Mouse (Mus musculus): Measurements from ENCODE around the gene Lactb. TPM values are rescaled to one million over a fixed set of nuclear protein-coding genes. Genes with fewer than 3 reads are reported as not detected.

Gene Lactb
- 5.9 and 7.9 TPM in 2 replicates for polyA plus RNA-seq (2015; fragmentation: Nextera tagmentation; extraction: Ambion mirVana)

DNA sequence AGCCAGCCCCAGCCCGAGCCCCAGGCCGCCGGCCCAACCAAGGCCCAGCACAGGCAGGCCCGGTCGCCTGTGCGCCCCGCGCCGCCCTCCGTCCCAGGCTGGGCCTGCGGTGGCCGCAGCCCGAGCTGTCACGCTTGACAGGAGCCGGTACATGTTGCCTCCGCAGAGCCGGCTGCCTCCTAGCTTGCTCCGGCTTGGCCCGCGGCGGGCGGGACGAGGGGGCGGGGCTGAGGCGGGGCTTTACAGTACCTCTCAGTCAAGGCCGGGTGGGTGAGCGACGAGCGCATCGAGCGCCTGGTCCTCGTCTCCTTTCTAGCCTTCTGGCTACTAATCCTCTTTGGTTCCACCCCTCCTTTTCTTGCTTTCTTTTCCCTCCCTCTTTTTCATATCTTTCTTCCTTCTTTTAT is at the start of gene Lactb:
TSS of gene Lactb (minus strand) at position 246 of the 407 bp plus-strand sequence.
- peak; percentile 90 for ATAC-seq (ENCODE audit: insufficient number of reproducible peaks, low FRiP score, low TSS enrichment, low read depth)
- peak within 1 kb of the TSS; percentile 73 for H3K4me2 ChIP-seq
- peak within 1 kb of the TSS; percentile 86 for H3K4me3 ChIP-seq
- H3K4me1 ChIP-seq, result peaks cover 5% of the 10 kb centered on the region
- 0% methylated on average over 32 of the region's 32 CpGs for WGBS
- H3K27me3 ChIP-seq, result no peaks in the 10 kb centered on the region
- H3K9me3 ChIP-seq, result no peaks in the 10 kb centered on the region
- H3K36me3 ChIP-seq, result peaks cover 3% of the 10 kb centered on the region; the same call in 1 of the 2 replicates
- peak within 1 kb of the TSS; percentile 86 for H3K27ac ChIP-seq
- H3K9ac ChIP-seq, result peak within 1 kb of the TSS; percentile 67

DNA sequence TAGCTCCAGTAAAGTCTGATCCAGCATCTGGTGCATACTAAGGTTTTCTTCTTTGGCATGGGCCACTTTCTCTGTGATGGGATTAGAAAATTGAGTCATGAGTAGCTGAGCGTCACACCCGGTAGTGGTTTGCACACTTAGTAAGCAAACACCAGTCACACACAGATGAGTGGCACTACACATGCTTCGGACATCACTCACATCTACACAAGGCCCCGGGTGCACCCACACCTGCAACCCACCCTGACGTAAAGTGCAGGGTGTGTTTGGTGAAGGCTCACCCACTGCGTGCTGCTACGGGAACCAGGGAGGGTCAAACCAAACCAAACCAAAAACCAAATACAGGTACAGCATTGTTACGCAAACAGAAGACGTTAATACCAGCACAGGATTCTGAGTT is 48.1 kb upstream of the Lactb start:
- no peak overlapping the region for H3K9ac ChIP-seq
- ATAC-seq (ENCODE audit: insufficient number of reproducible peaks, low FRiP score, low TSS enrichment, low read depth), result no peak
- peaks cover 73% of the 10 kb centered on the region for H3K36me3 ChIP-seq
- no peak overlapping the region for H3K27ac ChIP-seq
- H3K9me3 ChIP-seq, result no peaks in the 10 kb centered on the region
- no peak overlapping the region for H3K4me3 ChIP-seq
- H3K4me1 ChIP-seq, result no peaks in the 10 kb centered on the region
- no peaks in the 10 kb centered on the region for H3K27me3 ChIP-seq
- 94% methylated on average over 9 of the region's 9 CpGs for WGBS
- no peak overlapping the region for H3K4me2 ChIP-seq

DNA sequence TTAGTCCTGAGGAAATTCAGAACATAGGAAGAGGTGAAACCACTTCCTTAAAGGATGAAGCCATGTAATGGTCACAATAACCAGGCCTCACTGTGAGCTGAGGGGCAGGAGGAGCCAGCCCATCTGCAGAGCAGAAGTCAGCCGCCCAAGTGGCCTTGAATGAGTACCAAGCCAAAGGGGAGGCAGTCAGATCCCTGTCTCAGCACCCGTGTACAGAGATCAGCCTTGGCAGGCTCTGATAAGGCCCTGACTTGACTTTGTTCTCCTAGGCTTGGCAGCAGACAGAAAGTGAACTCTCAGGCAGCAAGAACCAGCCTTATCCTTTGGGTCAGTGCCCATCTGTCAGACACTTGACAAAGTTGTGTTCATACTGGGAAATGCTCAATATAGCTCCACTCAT is 44.8 kb upstream of the Lactb start:
- no peaks in the 10 kb centered on the region for H3K4me1 ChIP-seq
- H3K27me3 ChIP-seq, result no peaks in the 10 kb centered on the region
- H3K36me3 ChIP-seq, result peaks cover 42% of the 10 kb centered on the region
- H3K9me3 ChIP-seq, result no peaks in the 10 kb centered on the region
- ATAC-seq (ENCODE audit: insufficient number of reproducible peaks, low FRiP score, low TSS enrichment, low read depth), result no peak
- H3K9ac ChIP-seq, result no peak overlapping the region
- H3K4me2 ChIP-seq, result no peak overlapping the region
- no peak overlapping the region for H3K4me3 ChIP-seq
- peak overlapping the region; percentile 27 for H3K27ac ChIP-seq
- 63% methylated on average over 2 of the region's 2 CpGs for WGBS

DNA sequence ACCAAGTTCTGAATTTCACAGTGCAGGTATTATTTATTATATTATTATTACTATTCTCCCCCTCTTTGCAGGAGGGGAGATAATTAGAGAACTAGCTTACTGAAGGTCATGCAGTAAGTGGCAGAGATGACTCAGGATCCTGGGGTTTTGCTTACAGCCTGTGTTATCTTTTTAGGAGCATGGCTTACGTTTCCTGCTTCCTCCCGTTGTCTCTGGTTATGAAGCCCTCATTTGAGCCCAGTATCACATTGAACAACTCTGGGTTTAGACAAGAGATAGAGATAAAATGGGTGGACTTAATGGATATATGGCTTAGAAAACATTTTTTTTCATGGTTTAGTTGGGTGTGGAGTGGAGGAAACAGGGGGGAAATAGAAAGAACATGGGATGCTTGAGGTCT is 38.2 kb upstream of the Lactb start:
- peak overlapping the region; percentile 57; the same call in 1 of the 2 replicates for H3K27ac ChIP-seq

DNA sequence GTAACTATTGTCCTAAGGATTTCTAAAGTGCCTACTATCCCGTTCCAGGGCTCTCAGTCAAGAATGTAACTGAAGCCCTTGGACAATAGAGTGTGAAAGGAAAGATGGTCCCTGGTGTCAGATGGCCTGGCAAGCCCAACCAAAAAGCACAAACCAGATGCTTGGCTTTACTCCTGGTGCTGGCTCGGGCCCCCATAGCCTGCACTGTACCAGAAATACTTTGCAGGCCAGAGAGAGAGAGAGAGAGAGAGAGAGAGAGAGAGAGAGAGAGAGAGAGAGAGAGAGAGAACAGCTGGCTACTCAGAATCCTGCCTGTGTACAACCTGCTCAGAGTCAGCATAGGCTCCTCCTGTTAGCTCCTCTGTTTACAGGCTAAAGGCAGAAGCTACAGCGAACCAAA is 37.2 kb upstream of the Lactb start:
- ATAC-seq (ENCODE audit: insufficient number of reproducible peaks, low FRiP score, low TSS enrichment, low read depth), result peak; percentile 75
- Histone ChIP-seq H3K36me3 (no peaks in the 10 kb centered on the region), H3K27me3 (no peaks in the 10 kb centered on the region), H3K4me2 (no peak overlapping the region), H3K27ac (peak overlapping the region; percentile 75), H3K4me3 (no peak overlapping the region), H3K9me3 (no peaks in the 10 kb centered on the region), H3K4me1 (peaks cover 28% of the 10 kb centered on the region), H3K9ac (no peak overlapping the region)
- WGBS, result 21% methylated on average over 3 of the region's 3 CpGs

More for the DNA sequence above, 38.2 kb upstream of the Lactb start:
- WGBS, result 59% methylated on average over 2 of the region's 2 CpGs
- Histone ChIP-seq H3K36me3 (no peaks in the 10 kb centered on the region), H3K9me3 (no peaks in the 10 kb centered on the region), H3K4me3 (no peak overlapping the region), H3K27me3 (no peaks in the 10 kb centered on the region), H3K4me2 (no peak overlapping the region), H3K4me1 (peaks cover 23% of the 10 kb centered on the region), H3K9ac (no peak overlapping the region)
- ATAC-seq (ENCODE audit: insufficient number of reproducible peaks, low FRiP score, low TSS enrichment, low read depth), result no peak

DNA sequence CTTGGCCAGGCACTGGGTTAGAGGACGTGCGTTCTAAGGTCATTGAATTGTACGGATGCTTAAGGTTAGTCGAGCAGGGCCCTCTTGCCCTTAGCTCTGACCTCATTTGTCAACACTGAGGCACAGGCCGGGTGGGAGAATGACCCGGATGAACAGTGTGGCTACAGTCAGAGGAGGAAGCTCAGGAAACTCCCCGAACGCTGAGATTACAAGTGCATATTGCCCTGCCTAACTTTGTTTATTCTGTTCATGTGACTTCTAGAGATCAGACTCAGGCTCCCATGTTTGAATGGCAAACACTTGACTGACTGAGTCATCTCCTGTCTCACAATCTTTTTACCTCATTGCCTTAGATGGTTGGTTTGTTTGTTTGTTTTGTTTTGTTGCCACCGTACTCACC is 36.2 kb upstream of the Lactb start:
- no peaks in the 10 kb centered on the region for H3K36me3 ChIP-seq
- peaks cover 32% of the 10 kb centered on the region for H3K4me1 ChIP-seq
- no peak overlapping the region for H3K27ac ChIP-seq
- no peak for ATAC-seq (ENCODE audit: insufficient number of reproducible peaks, low FRiP score, low TSS enrichment, low read depth)
- H3K4me3 ChIP-seq, result no peak overlapping the region
- no peaks in the 10 kb centered on the region for H3K27me3 ChIP-seq
- 76% methylated on average over 9 of the region's 9 CpGs for WGBS
- no peak overlapping the region for H3K4me2 ChIP-seq
- H3K9ac ChIP-seq, result no peak overlapping the region
- no peaks in the 10 kb centered on the region for H3K9me3 ChIP-seq

DNA sequence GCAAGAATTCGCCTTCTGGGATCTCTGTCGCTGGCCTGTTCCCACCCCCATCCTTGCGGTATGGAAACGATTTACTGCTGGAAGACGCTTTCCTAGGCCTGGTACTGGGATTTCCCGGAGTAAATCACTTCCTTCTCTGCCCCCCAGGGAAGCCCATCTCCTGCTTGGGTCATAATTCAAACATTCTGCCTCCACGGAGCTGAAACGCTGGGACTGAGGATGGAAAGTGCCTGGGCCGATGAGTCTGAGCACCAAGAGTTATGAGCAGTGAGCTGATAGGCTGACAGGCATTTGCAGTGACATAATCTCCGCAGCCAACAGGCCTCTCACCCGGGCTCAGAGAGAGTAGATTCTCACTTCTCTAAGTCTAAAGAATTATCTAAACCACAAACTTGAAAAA is 33.5 kb upstream of the Lactb start:
- ATAC-seq (ENCODE audit: insufficient number of reproducible peaks, low FRiP score, low TSS enrichment, low read depth), result no peak
- peaks cover 28% of the 10 kb centered on the region for H3K4me1 ChIP-seq
- 0 out of 2 replicates have a peak overlapping the region, but pooled peaks have one; percentile 10 for H3K4me2 ChIP-seq
- H3K9ac ChIP-seq, result no peak overlapping the region
- WGBS, result 8% methylated on average over 11 of the region's 11 CpGs
- H3K27ac ChIP-seq, result peak overlapping the region; percentile 69
- no peaks in the 10 kb centered on the region for H3K36me3 ChIP-seq
- no peaks in the 10 kb centered on the region for H3K9me3 ChIP-seq
- no peaks in the 10 kb centered on the region for H3K27me3 ChIP-seq
- H3K4me3 ChIP-seq, result no peak overlapping the region

DNA sequence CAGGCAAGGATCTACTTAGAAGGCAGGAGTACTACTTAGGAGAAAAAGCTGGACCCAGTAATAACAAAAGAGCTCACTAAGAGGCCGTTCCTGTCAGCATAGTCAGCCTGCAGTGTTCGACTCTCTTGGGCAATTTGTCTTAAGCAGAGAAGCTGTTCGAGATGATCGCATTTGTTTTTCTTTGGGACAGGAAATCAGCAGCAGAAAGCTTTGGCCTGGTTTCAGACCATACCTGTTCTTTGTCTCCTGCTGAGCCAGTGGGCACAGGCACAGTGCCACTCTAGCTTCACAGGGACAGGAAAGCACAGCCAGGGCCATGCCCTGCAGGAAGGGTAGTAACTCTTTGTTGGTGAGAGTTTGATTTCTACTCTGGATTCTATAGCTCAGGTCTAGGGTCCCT is 31.1 kb upstream of the Lactb start:
- ATAC-seq (ENCODE audit: insufficient number of reproducible peaks, low FRiP score, low TSS enrichment, low read depth), result no peak
- no peak overlapping the region for H3K4me3 ChIP-seq
- no peaks in the 10 kb centered on the region for H3K36me3 ChIP-seq
- 64% methylated on average over 4 of the region's 4 CpGs for WGBS
- H3K4me2 ChIP-seq, result no peak overlapping the region
- peaks cover 15% of the 10 kb centered on the region for H3K4me1 ChIP-seq
- H3K27ac ChIP-seq, result no peak overlapping the region
- no peak overlapping the region for H3K9ac ChIP-seq
- no peaks in the 10 kb centered on the region for H3K9me3 ChIP-seq
- H3K27me3 ChIP-seq, result no peaks in the 10 kb centered on the region

DNA sequence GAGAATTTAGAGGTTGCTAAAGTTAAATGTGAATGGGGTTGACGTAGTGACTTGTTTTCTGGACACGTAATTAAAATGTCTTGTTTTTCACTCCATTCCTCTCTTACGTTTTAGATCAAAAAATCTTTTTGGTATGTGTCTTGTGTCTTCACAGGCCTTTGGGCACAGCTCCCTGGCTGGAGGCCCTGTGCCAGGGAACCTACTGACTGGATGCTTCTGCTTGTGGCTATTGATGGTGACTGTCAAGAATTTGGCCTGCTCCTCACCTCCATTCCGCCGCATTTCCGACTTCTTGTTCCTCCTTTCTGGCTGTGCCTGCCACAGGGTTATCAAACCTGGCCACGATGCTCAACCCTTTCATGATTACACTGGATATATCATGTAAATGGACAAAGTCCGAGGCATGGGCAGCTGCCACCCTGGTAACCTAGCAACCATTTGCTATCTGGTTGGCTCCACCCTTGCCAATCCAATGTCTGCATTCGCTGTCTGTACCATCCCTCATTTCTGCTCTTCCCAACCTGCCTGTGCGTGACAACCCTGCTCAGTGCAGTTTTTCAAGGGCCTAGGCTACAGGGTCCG is 30.0 kb upstream of the Lactb start:
- H3K27me3 ChIP-seq, result no peaks in the 10 kb centered on the region
- no peak for ATAC-seq (ENCODE audit: insufficient number of reproducible peaks, low FRiP score, low TSS enrichment, low read depth)
- H3K27ac ChIP-seq, result no peak overlapping the region
- H3K9me3 ChIP-seq, result no peaks in the 10 kb centered on the region
- no peak overlapping the region for H3K4me3 ChIP-seq
- H3K4me2 ChIP-seq, result no peak overlapping the region
- no peaks in the 10 kb centered on the region for H3K36me3 ChIP-seq
- no peak overlapping the region for H3K9ac ChIP-seq
- 80% methylated on average over 11 of the region's 11 CpGs for WGBS
- peaks cover 15% of the 10 kb centered on the region for H3K4me1 ChIP-seq

DNA sequence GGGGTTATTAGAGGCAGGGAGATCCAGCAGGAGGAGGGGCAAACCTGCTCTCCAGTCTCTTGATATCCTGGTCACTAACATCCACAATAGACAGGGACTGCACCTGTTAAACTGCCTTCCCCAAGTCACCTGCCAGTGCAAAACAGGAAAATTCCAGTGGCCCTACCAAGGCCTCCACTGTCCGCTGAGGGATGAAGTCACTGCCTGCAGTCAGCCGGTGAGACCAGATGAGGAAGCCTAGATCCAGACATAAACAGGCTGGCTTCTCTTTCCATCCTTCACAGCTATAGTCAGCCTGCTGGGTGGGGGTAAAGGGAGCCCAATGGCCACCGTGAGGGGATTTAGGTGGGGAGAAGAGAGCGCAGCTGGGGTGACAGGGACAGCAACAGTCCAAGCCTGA is 28.4 kb upstream of the Lactb start:
- Histone ChIP-seq H3K27me3 (no peaks in the 10 kb centered on the region), H3K9ac (no peak overlapping the region), H3K4me2 (no peak overlapping the region), H3K27ac (no peak overlapping the region), H3K4me1 (peaks cover 10% of the 10 kb centered on the region), H3K36me3 (no peaks in the 10 kb centered on the region), H3K9me3 (no peaks in the 10 kb centered on the region), H3K4me3 (no peak overlapping the region)
- no peak for ATAC-seq (ENCODE audit: insufficient number of reproducible peaks, low FRiP score, low TSS enrichment, low read depth)
- 46% methylated on average over 4 of the region's 4 CpGs for WGBS

DNA sequence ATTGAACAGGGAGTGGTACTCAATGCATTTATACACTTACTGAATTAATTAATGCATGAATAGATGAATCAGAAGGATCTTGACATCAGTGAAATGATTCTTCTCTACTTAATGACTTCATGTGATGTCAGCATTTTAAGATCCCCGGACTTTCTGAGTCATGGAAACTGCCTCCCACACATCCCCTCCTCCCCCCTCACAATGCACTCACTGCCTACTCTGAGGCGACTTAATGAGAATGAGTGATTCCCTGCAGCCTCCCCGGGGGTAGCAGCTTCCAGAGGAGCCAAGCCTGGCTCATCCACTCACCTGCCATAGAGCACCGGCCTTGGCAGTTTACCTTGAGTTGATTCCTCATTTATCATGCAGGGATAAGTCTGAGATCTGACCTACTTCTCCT is 27.9 kb upstream of the Lactb start:
- H3K4me2 ChIP-seq, result no peak overlapping the region
- no peaks in the 10 kb centered on the region for H3K9me3 ChIP-seq
- H3K4me3 ChIP-seq, result no peak overlapping the region
- no peak overlapping the region for H3K27ac ChIP-seq
- H3K9ac ChIP-seq, result no peak overlapping the region
- WGBS, result 35% methylated on average over 4 of the region's 4 CpGs
- no peaks in the 10 kb centered on the region for H3K36me3 ChIP-seq
- H3K4me1 ChIP-seq, result peaks cover 7% of the 10 kb centered on the region; the same call in 1 of the 2 replicates
- H3K27me3 ChIP-seq, result no peaks in the 10 kb centered on the region
- no peak for ATAC-seq (ENCODE audit: insufficient number of reproducible peaks, low FRiP score, low TSS enrichment, low read depth)

DNA sequence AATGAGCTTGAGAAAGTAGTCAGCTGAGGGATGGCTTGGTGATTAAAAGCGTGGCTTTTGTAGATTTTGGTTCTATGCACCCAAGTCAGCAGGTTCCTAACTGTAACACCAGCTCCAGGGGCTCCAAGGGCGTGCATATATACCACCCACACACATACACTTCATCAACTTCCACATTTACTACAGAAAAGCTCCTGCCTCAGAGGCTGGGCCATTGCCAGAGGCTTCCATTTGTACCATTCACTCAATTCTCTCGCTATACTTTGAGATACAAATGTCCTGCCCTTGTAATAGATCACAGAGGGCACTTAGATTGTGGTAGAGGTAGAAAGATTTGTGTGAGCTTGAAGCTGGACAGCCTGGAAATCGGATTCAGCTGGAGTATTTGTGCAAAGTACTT is 26.2 kb upstream of the Lactb start:
- 72% methylated on average over 4 of the region's 4 CpGs for WGBS
- ATAC-seq (ENCODE audit: insufficient number of reproducible peaks, low FRiP score, low TSS enrichment, low read depth), result no peak

DNA sequence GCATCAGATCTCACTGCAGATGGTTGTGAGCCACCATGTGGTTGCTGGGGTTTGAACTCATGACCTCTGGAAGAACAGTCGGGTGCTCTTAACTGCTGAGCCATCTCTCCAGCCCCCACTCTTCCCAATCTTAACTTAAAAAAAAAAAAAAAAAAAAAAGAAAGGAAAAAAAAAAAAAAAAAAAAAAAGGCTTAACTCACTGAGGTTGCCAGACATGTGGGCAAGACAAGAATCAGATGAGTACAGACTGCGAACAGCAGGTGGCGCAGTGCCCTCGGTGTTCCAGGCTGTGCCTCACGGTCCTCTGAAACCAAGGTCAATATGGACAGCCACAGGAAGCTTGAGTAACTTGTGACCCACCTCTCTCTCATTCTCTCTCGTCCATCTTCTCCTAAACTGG is 25.8 kb upstream of the Lactb start:
- no peaks in the 10 kb centered on the region for H3K36me3 ChIP-seq
- no peak overlapping the region for H3K4me3 ChIP-seq
- no peak overlapping the region for H3K9ac ChIP-seq
- 8% methylated on average over 6 of the region's 6 CpGs for WGBS
- H3K27me3 ChIP-seq, result no peaks in the 10 kb centered on the region
- H3K4me2 ChIP-seq, result no peak overlapping the region
- no peak overlapping the region for H3K27ac ChIP-seq
- H3K9me3 ChIP-seq, result no peaks in the 10 kb centered on the region
- ATAC-seq (ENCODE audit: insufficient number of reproducible peaks, low FRiP score, low TSS enrichment, low read depth), result no peak
- no peaks in the 10 kb centered on the region; the same call in 1 of the 2 replicates for H3K4me1 ChIP-seq

More for the DNA sequence above, 26.2 kb upstream of the Lactb start:
- H3K9me3 ChIP-seq, result no peaks in the 10 kb centered on the region
- no peak overlapping the region for H3K27ac ChIP-seq
- H3K4me3 ChIP-seq, result no peak overlapping the region
- no peaks in the 10 kb centered on the region; the same call in 1 of the 2 replicates for H3K4me1 ChIP-seq
- H3K9ac ChIP-seq, result no peak overlapping the region
- no peak overlapping the region for H3K4me2 ChIP-seq
- no peaks in the 10 kb centered on the region for H3K36me3 ChIP-seq
- no peaks in the 10 kb centered on the region for H3K27me3 ChIP-seq
